Mouse (Mus musculus) spleen, postnatal 4 days (tissue): ENCODE measurements around the gene Efcab11.
"Not testable (repeated sequence)": the region's sequence is repeated elsewhere in the genome, so short reads cannot be mapped to it uniquely, and the experiment has no call there.

Experiments used
- DNase-seq, 2 experiments: peaks; one replicate each; pipeline ENCODE4 v3.0.0; 2022; ENCODE audit warnings: low spot score in 2 of 2

The Efcab11 gene

GRCm38 (mm10) chr12:99874609-99875008 is 9.6 kb downstream of the Efcab11 start:
- DNase-seq, result no peak

DNA sequence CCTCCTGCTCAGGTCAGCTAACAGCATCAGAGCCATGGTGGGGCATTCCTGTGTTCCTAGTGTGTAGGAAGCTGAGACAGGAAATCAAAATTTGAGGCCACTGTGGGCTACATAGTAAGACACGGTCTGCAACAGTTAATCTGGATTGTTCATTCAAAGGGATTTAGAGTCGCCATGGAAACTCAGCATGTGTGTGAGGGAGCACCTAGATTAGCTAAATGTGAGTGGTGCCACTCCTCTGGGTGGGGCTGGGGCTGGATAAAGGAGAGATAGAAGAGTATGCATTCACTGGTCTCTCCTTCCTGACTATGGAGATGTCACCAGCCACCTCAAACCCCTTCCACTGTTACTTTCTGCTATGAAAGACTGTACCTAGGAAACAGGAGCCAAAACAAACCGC is 10.8 kb downstream of the Efcab11 start:
- no peak for DNase-seq

GRCm38 (mm10) chr12:99868821-99869220 is 15.4 kb downstream of the Efcab11 start:
- DNase-seq, result no peak

DNA sequence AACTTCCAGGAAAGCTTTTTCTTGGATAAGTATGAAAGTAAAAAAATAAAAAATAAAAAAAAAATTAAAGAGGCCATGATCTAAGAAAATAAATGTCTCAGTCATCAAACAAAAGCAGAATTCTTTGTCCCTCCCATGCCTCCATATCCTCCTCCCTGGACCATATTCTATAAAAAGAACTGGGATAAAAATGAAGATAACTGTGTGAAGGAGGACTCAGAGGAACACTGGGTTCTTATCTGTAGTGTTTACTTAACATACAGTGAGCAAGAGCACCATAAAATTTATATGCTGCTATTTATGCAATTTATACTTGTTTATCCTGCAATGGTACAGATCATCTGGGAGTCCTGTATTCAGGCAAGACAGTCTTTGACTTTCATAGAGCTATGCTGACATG is 19.6 kb downstream of the Efcab11 start:
- no peak for DNase-seq

- DNase-seq, result no peak
Measured at GRCm38 (mm10) chr12:99860981-99861380, 23.3 kb downstream of the Efcab11 start.

DNA sequence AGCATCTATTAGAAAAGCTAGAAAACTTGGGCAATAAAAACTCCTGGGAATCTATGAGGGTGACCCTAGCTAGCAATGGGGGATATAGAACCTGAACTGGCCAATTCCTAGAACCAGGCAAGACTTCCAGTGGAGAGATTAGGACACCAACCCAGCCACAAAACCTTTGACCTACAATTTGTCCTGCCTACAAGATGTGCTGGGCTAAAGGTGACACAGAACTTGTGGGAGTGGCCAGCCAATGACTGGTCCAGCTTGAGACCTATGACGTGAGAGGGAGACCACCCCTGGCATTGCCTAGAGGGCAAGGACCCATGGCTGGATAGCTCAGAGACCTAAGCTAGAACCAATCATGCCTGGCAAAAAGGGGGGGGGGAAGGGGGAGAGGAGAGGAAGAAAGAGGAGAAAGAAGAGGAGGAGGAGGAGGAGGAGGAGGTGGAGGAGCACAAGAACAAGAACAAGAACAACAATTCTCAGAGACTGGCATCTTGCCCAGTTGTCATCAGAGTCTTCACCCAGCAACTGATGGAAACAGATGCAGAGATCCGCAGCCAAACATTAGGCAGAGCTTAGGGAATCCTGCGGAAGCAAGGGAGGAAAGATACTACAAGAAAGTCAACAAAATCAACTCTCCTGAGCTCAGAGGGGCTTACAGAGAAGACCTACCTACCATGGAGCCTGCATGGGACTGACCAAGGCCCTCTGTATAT is 24.7 kb downstream of the Efcab11 start:
- DNase-seq, result no peak

GRCm38 (mm10) chr12:99858664-99859063 is 25.6 kb downstream of the Efcab11 start:
- no peak for DNase-seq

- no peak for DNase-seq
Measured at GRCm38 (mm10) chr12:99856011-99856410, 28.2 kb downstream of the Efcab11 start.

- DNase-seq, result no peak
Measured at GRCm38 (mm10) chr12:99853323-99854258, 30.6 kb downstream of the Efcab11 start.

- DNase-seq, result no peak
Measured at GRCm38 (mm10) chr12:99849996-99850395, 34.2 kb downstream of the Efcab11 start.

DNA sequence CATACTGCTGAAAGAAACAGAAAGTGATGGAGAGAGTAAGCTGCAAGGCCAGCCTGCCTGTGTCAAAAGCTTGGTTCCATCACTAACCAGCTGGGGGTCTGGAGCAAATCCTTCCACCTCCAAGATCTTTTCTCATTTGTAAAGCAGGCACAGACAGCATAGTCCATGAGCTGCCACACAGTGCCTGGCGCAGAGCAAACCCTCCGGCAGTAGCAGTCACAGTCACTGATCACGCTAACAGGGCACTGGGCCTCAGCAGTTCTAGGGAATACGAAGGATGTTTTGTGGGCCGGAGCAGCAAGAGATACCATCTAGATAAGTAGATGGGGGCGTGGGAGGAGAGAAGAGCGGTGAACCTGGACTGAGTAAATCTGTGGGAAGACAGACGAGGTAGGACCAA is 39.3 kb downstream of the Efcab11 start:
- no peak for DNase-seq

GRCm38 (mm10) chr12:99838703-99839102 is 45.5 kb downstream of the Efcab11 start:
- DNase-seq, result no peak

- no peak for DNase-seq
Measured at GRCm38 (mm10) chr12:99838109-99838508, 46.1 kb downstream of the Efcab11 start.

- DNase-seq, result no peak
Measured at GRCm38 (mm10) chr12:99837528-99837927, 46.7 kb downstream of the Efcab11 start.

DNA sequence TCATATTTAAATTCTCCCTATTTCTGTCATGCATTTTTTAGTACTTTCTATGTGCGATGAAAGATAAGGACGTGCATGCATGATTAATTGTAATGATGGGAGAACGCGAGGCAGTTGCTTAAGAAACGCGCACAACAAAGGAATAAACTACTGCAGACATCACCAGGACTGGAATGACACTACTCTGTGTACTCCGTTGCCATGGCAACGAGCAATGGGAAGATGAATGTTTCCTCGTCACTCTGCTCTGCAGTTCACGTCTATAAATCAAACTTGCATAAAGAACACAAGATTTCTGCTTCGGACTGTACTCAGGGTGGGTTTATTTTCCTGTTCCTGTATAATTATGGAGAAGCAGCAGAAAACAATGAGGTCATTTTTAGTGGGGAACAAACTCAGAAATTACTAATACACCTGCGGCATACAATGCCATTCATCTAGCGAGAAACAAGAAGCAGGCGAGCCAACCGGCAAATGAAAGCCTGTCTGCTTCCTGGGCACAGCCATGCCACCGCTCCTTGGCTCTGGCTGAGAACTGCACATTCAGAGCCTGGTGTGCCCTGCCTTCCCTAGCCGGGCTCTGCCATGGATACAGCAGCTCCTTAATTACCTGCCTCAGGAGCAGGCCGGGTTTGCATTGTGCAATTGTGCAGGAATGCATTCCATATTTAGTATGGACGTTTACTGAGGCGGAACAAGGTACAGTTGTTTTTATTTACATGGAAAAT is 47.7 kb downstream of the Efcab11 start:
- DNase-seq, result no peak

- DNase-seq, result no peak
Measured at GRCm38 (mm10) chr12:99833476-99833875, 50.8 kb downstream of the Efcab11 start.

- DNase-seq, result no peak
Measured at GRCm38 (mm10) chr12:99822591-99822990, 61.6 kb downstream of the Efcab11 start.

GRCm38 (mm10) chr12:99821309-99821934 is 62.8 kb downstream of the Efcab11 start:
- DNase-seq, result no peak

DNA sequence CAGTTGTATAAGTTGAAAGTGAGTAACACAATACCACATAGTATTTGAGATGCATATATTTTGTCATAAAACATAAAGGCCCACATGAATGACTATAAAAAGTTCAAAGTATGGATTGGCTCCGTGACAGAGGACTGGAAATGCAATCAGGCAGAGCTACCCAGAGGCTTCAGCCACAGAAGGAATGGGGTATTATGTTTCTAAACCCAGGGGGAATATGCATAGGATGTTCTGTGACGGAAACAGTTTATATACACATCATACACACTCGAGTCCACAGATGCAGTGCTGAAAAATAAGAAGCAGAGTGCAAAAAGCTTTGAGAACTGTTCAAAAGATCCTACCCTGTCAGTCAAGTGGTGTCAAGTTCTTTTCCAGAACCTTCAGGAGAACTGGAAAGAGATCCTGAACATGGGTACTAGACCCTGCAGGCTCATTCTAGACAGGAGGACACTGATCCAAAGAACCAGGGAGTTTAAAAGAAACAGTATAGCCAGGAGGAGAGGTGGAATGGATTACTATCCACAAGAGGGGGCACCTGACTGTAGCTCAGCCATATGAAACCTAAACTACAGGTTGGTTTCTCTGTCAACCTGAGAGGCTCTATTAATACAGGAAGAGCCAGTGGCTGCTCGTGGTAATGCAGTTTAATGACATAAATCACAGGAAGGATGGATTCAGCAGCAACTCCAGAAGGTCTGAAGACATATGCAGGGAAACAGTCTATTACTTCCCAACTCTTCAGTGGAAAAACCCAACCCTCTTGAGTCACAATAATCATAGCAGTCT is 64.9 kb downstream of the Efcab11 start:
- no peak for DNase-seq

DNA sequence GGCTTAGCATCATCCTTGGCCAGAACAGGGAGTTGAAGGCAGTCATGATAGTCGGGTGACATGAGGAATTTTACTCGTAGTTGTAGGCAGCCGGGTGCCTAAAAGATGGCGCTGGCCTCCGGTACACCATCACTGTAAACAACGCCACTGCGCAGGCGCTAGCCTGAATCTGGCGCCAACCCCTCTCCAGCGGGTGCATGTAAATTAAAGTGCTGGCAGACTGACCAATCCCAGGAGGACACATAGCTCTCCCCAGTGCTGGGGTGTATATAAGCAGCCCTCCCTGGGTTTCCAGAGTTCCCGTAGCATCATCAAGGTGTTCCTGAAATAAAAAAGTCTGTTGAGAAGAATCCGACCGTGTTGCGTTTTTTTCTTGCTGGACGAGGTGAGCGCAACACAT is 66.2 kb downstream of the Efcab11 start:
- not testable (repeated sequence) for DNase-seq

- no peak for DNase-seq
Measured at GRCm38 (mm10) chr12:99815244-99815643, 69.0 kb downstream of the Efcab11 start.
